Mouse (Mus musculus) thymus, adult 2 months (tissue): ENCODE data around the gene Pkd2. TPM values are rescaled to one million over a fixed set of nuclear protein-coding genes. Genes with fewer than 3 reads are reported as not detected.

Experiments
- DNase-seq: peaks from one replicate; pipeline ENCODE4 v3.0.0; 2021
- H3K27ac ChIP-seq: fragments of 200-500 bp; 2 replicates; pipeline ENCODE4 v1.5.1; 2012; ENCODE audit warnings: low read length, control low read depth; ENCODE audit not compliant: control insufficient read depth, insufficient read depth
- H3K27me3 ChIP-seq: fragments of 200-500 bp; 2 replicates; pipeline ENCODE4 v1.6.1; 2012; ENCODE audit warnings: mild to moderate bottlenecking, low read length, moderate library complexity, mixed read lengths; ENCODE audit not compliant: control insufficient read depth, insufficient read depth
- H3K36me3 ChIP-seq: fragments of 200-500 bp; 2 replicates; pipeline ENCODE4 v1.6.1; 2012; ENCODE audit warnings: mild to moderate bottlenecking, low read length, moderate library complexity; ENCODE audit not compliant: control insufficient read depth, insufficient read depth
- H3K4me1 ChIP-seq: fragments of 200-500 bp; replicated peaks from 2 replicates; pipeline ENCODE4 v1.6.1; 2012; ENCODE audit warnings: low read length; ENCODE audit not compliant: control insufficient read depth, insufficient read depth
- H3K4me3 ChIP-seq: fragments of 200-500 bp; 2 replicates; pipeline ENCODE4 v1.5.1; 2012; ENCODE audit warnings: mild to moderate bottlenecking, low read length, control low read depth, moderate library complexity; ENCODE audit not compliant: control insufficient read depth, insufficient read depth
- CTCF ChIP-seq: fragments of 200-500 bp; IDR thresholded peaks from 2 replicates; pipeline ENCODE4 v1.5.1; 2012; ENCODE audit warnings: mild to moderate bottlenecking, control low read depth, low read length, moderate library complexity, borderline replicate concordance; ENCODE audit not compliant: control insufficient read depth, poor library complexity, insufficient read depth; ENCODE audit errors: extremely low read depth
- POLR2A ChIP-seq: fragments of 200-500 bp; IDR thresholded peaks from 2 replicates; pipeline ENCODE4 v1.6.1; 2012; ENCODE audit warnings: mild to moderate bottlenecking, low read length, control low read depth, moderate library complexity; ENCODE audit not compliant: control insufficient read depth, poor library complexity, insufficient read depth; ENCODE audit errors: extremely low read depth
- WGBS: fragments of 180-500 bp; shearing (Covaris S2); methylation state at CpG from one replicate; pipeline ENCODE4 v1.1.7; 2018; 5-methylcytosine and 5-hydroxymethylcytosine counted together
- polyA plus RNA-seq: library from polyadenylated mRNA; depleted of rRNA; stranded (reverse); fragments of >200 nt; gene quantifications from 2 replicates; pipeline ENCODE4 v1.2.3, GENCODE M21; 2012

Pkd2 gene
- polyA plus RNA-seq, 1 experiment = 4.3 TPM

DNA sequence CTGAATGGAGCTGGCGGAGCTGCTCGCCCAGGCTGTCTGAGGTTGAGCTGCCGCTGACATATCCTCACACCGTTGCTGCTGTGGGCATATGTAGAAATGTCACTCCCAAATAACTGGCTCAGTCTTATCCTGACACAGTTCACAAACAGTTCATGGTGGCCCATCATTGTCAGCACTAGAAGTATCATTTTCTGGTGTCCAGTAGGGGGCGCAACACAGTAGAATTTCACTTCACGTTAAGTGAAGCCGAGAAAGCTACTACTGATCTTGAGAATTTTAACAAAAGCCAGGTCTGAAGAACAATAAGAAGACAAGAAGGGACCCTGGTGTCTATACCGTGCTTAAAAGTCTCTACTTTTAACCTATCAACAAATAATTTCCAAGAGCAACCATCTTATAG, 13.1 kb downstream of the Pkd2 start:
- no peak for TF ChIP-seq CTCF
- no peak for TF ChIP-seq POLR2A
- WGBS = 97% methylated on average over 8 of the region's 8 CpGs
- peak; percentile 19 for DNase-seq

GRCm38 (mm10) chr5:104480367-104480766, 21.1 kb downstream of the Pkd2 start:
- Histone ChIP-seq H3K36me3 (no peaks in the 10 kb centered on the region), H3K27me3 (no peaks in the 10 kb centered on the region), H3K4me3 (no peak overlapping the region), H3K27ac (no peak overlapping the region), H3K4me1 (no peaks in the 10 kb centered on the region)
- no peak for DNase-seq
- TF ChIP-seq POLR2A = no peak
- no peak for TF ChIP-seq CTCF
- WGBS = 93% methylated on average over 7 of the region's 7 CpGs

More for the DNA sequence above, 13.1 kb downstream of the Pkd2 start:
- H3K4me3 ChIP-seq = no peak overlapping the region
- H3K4me1 ChIP-seq = no peaks in the 10 kb centered on the region
- H3K36me3 ChIP-seq = no peaks in the 10 kb centered on the region
- no peak overlapping the region for H3K27ac ChIP-seq
- no peaks in the 10 kb centered on the region for H3K27me3 ChIP-seq

DNA sequence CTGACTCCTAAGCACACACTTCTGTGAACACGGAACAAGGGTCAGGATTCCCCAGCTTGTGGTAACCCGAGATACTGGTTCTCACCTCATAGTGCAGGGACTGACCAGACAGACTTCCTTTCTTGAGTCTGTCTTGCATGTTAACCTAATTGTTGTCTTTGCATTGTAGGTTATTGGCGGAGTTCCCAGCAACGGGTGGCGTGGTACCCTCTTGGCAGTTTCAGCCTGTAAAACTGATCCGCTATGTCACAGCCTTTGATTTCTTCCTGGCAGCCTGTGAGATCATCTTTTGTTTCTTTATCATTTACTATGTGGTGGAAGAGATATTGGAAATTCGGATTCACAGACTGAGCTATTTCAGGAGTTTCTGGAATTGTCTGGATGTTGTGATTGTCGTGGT, 23.6 kb downstream of the Pkd2 start:
- no peak for TF ChIP-seq POLR2A
- no peak for TF ChIP-seq CTCF
- Histone ChIP-seq H3K36me3 (no peaks in the 10 kb centered on the region), H3K4me3 (no peak overlapping the region), H3K4me1 (no peaks in the 10 kb centered on the region), H3K27me3 (no peaks in the 10 kb centered on the region), H3K27ac (no peak overlapping the region)
- DNase-seq = no peak
- WGBS = 85% methylated on average over 8 of the region's 8 CpGs

- TF ChIP-seq POLR2A (no peak), CTCF (no peak)
- WGBS = 63% methylated on average over 5 of the region's 5 CpGs
- no peaks in the 10 kb centered on the region for H3K36me3 ChIP-seq
Observed at GRCm38 (mm10) chr5:104491561-104491960, 32.3 kb downstream of the Pkd2 start.

DNA sequence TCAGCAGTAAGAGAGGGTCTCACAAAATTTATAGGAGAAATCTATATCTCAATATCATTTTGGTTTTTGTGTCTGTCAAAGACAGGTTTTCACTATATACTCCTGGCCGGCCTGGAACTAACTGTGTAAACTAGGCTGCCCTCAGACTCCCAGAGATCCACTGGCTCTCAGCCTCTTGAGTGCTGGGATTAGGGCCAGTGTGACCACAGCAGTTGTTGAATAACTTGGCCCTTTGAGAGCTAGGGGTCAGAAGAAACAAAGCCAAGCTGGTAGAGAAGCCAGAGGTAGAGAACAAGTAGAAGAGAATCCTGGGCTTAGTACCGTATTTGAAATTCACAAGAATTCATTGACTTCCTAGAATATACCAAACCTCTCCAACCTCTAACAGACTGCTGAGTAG, 45.6 kb downstream of the Pkd2 start:
- Histone ChIP-seq H3K4me1 (no peaks in the 10 kb centered on the region; the same call in 1 of the 2 replicates), H3K27ac (no peak overlapping the region), H3K36me3 (no peaks in the 10 kb centered on the region), H3K27me3 (no peaks in the 10 kb centered on the region), H3K4me3 (no peak overlapping the region)
- WGBS = 94% methylated on average over 2 of the region's 2 CpGs
- no peak for TF ChIP-seq CTCF
- no peak for TF ChIP-seq POLR2A
- DNase-seq = no peak

More at GRCm38 (mm10) chr5:104491561-104491960, 32.3 kb downstream of the Pkd2 start:
- Histone ChIP-seq H3K27ac (no peak overlapping the region), H3K27me3 (no peaks in the 10 kb centered on the region), H3K4me3 (no peak overlapping the region), H3K4me1 (no peaks in the 10 kb centered on the region)
- no peak for DNase-seq

- no peaks in the 10 kb centered on the region; the same call in 1 of the 2 replicates for H3K4me1 ChIP-seq
- WGBS = 4% methylated on average over 2 of the region's 2 CpGs
Observed at GRCm38 (mm10) chr5:104507829-104508194, 48.6 kb downstream of the Pkd2 start.

More at GRCm38 (mm10) chr5:104507829-104508194, 48.6 kb downstream of the Pkd2 start:
- H3K27ac ChIP-seq = no peak overlapping the region
- no peaks in the 10 kb centered on the region for H3K27me3 ChIP-seq
- no peak overlapping the region for H3K4me3 ChIP-seq
- H3K36me3 ChIP-seq = no peaks in the 10 kb centered on the region
- no peak for TF ChIP-seq CTCF
- no peak for TF ChIP-seq POLR2A
- DNase-seq = no peak
